Mouse (Mus musculus): ENCODE data around the gene Gnaq.

DNA sequence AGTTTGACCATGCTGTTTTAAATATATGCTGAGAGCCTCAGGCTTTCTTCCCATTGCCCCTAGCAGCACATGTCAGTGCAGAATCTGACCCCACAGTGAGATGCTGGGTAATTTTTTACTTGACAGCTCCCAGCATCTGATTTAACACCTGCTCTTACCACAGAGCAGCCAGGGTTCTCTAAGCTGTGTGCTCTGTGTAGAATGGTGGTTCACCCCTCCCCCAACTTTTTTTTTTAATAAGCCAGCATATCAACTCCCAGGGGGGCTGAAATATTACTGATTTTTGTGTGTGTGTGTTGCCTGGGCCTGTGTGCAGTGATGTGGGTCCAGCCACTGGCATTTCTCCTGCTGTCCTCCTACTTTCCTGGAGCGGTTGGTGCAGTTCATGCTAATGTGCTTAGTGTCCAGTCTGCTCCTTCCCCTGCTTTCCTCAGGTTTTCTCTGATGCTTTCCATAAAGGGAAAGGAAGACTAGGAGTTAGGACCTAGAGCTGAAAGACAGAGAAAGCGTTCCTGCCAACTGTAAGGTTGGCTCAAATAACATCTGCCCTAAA is 159.5 kb downstream of the Gnaq start:
- no peak for TF ChIP-seq POLR2A (IDR thresholded peaks at IDR 0.05; ENCODE audit: borderline replicate concordance, extremely low read depth, low read depth, low read length)
- no peak for TF ChIP-seq CTCF (IDR thresholded peaks at IDR 0.05; ENCODE audit: insufficient read depth, low read length)

Measured in lung, adult 2 months (tissue).